Mouse (Mus musculus) thymus, adult 2 months (tissue): ENCODE data around the gene Kcnk2.

ENCODE experiments used
- CTCF ChIP-seq: fragments of 200-500 bp; IDR thresholded peaks from 2 replicates; pipeline ENCODE4 v1.5.1; 2012; ENCODE audit warnings: mild to moderate bottlenecking, control low read depth, low read length, moderate library complexity, borderline replicate concordance; ENCODE audit not compliant: control insufficient read depth, poor library complexity, insufficient read depth; ENCODE audit errors: extremely low read depth
- POLR2A ChIP-seq: fragments of 200-500 bp; IDR thresholded peaks from 2 replicates; pipeline ENCODE4 v1.6.1; 2012; ENCODE audit warnings: mild to moderate bottlenecking, low read length, control low read depth, moderate library complexity; ENCODE audit not compliant: control insufficient read depth, poor library complexity, insufficient read depth; ENCODE audit errors: extremely low read depth

- no peak for TF ChIP-seq CTCF
- no peak for TF ChIP-seq POLR2A
Observed at GRCm38 (mm10) chr1:189208605-189209004, 193.5 kb downstream of the Kcnk2 start.
